17 mouse cellular contexts compared by ENCODE assay signal in the genomic region with DNA sequence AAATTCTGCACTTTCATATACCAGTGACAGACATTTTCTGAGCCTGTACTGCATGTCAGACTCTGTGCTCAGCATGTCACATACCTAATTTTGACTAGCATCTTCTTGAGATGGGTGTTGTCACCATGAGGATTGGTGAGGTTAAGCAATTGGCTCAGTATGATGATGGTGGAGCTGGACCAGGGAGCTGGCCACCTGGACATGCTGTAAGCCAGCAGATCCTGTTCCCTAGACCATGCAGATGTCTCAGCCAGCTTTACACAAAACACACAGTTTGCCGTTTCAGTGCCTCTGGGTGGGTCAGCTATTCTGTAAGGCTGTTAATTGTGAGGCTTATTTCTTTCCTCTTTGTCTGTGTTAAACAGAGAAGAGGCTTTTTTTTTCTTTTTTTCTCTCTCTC. TPM values are rescaled to one million over a fixed set of nuclear protein-coding genes. Genes with fewer than 3 reads are reported as not detected.
DNase-seq lines count a peak whose midpoint lies in the region; ATAC-seq and TF ChIP-seq lines count a peak whose summit lies in the region.
"Had no signal": no experiment of that assay in that cellular context is flagged by ENCODE, and none has a peak within 500 bp of the region (broad histone marks: within the 10 kb centered on the region; RNA-seq: fewer than 3 reads in every experiment).

No protein-coding gene starts in this region.

- WGBS in embryonic facial prominence, embryonic 13.5 days: 43% methylated on average over 1 of the region's 1 CpGs
- 57% methylated on average over 1 of the region's 1 CpGs for WGBS in embryonic facial prominence, embryonic 10.5 days
- 19% methylated on average over 1 of the region's 1 CpGs for WGBS in forebrain, embryonic 14.5 days
- WGBS in midbrain, embryonic 15.5 days: 35% methylated on average over 1 of the region's 1 CpGs

- H3K4me1 ChIP-seq in embryonic facial prominence, embryonic 13.5 days: peaks cover 25% of the 10 kb centered on the region
- peaks cover 15% of the 10 kb centered on the region for H3K4me1 ChIP-seq in embryonic facial prominence, embryonic 10.5 days
- peaks cover 19% of the 10 kb centered on the region for H3K4me1 ChIP-seq in forebrain, embryonic 14.5 days (ENCODE audit: control insufficient read depth, insufficient read depth, low read length)
- peaks cover 33% of the 10 kb centered on the region for H3K4me1 ChIP-seq in midbrain, embryonic 15.5 days

- no peaks in the 10 kb centered on the region for H3K36me3 ChIP-seq in embryonic facial prominence, embryonic 13.5 days
- H3K36me3 ChIP-seq in embryonic facial prominence, embryonic 10.5 days (replicated peaks): peaks cover 25% of the 10 kb centered on the region
- no peaks in the 10 kb centered on the region for H3K36me3 ChIP-seq in forebrain, embryonic 14.5 days (ENCODE audit: control insufficient read depth, insufficient read depth, low read length)
- H3K36me3 ChIP-seq in midbrain, embryonic 15.5 days (replicated peaks): no peaks in the 10 kb centered on the region
- H3K36me3 ChIP-seq: stomach, embryonic 15.5 days had no signal

- no peak overlapping the region for H3K27ac ChIP-seq in embryonic facial prominence, embryonic 13.5 days
- no peak overlapping the region for H3K27ac ChIP-seq in embryonic facial prominence, embryonic 10.5 days (replicated peaks)
- H3K27ac ChIP-seq in left cerebral cortex, adult 2 months: peak overlapping the region; percentile 47; the same call in 1 of the 2 replicates
- peak overlapping the region; percentile 55; the same call in 1 of the 2 replicates for H3K27ac ChIP-seq in forebrain, embryonic 14.5 days (ENCODE audit: low read depth, low read length)
- peak overlapping the region; percentile 53 for H3K27ac ChIP-seq in midbrain, embryonic 15.5 days
- H3K27ac ChIP-seq: limb, embryonic 13.5 days; liver, embryonic 15.5 days; stomach, embryonic 15.5 days had no signal

- no peak for TF ChIP-seq CTCF in left cerebral cortex, adult 2 months (IDR thresholded peaks at IDR 0.05)

- intact Hi-C loops in left cerebral cortex, adult 2 months (cut with DNase I): no loop called here
- intact Hi-C loops in left cerebral cortex, postnatal 4 days (cut with DNase I): no loop called here

- H3K9me3 ChIP-seq in embryonic facial prominence, embryonic 13.5 days: no peaks in the 10 kb centered on the region
- no peaks in the 10 kb centered on the region for H3K9me3 ChIP-seq in embryonic facial prominence, embryonic 10.5 days
- no peaks in the 10 kb centered on the region for H3K9me3 ChIP-seq in forebrain, embryonic 14.5 days (replicated peaks; ENCODE audit: control insufficient read depth, low read length)
- no peaks in the 10 kb centered on the region for H3K9me3 ChIP-seq in midbrain, embryonic 15.5 days
- H3K9me3 ChIP-seq: heart, embryonic 12.5 days; limb, embryonic 13.5 days; liver, embryonic 15.5 days; stomach, embryonic 15.5 days had no signal

- no peak for ATAC-seq in embryonic facial prominence, embryonic 13.5 days (ENCODE audit: insufficient number of reproducible peaks, insufficient read depth, low FRiP score, low TSS enrichment, low read depth)
- no peak; the same call in 1 of the 2 replicates for ATAC-seq in forebrain, embryonic 14.5 days
- no peak; the same call in 1 of the 2 replicates for ATAC-seq in midbrain, embryonic 15.5 days (replicated peaks)
- ATAC-seq: Patski had no signal

- H3K9ac ChIP-seq in embryonic facial prominence, embryonic 13.5 days: 0 out of 2 replicates have a peak overlapping the region, but pooled peaks have one; percentile 36
- H3K9ac ChIP-seq in forebrain, embryonic 14.5 days (ENCODE audit: low read length): peak overlapping the region; percentile 17; the same call in 1 of the 2 replicates
- no peak overlapping the region for H3K9ac ChIP-seq in midbrain, embryonic 15.5 days
- H3K9ac ChIP-seq: heart, embryonic 12.5 days; limb, embryonic 13.5 days; liver, embryonic 15.5 days; stomach, embryonic 15.5 days had no signal

- no peak overlapping the region for H3K4me2 ChIP-seq in embryonic facial prominence, embryonic 13.5 days
- no peak overlapping the region for H3K4me2 ChIP-seq in forebrain, embryonic 14.5 days (ENCODE audit: low read length)
- no peak overlapping the region for H3K4me2 ChIP-seq in midbrain, embryonic 15.5 days
- H3K4me2 ChIP-seq: heart, embryonic 12.5 days; limb, embryonic 13.5 days; liver, embryonic 15.5 days; stomach, embryonic 15.5 days had no signal

- no peak for DNase-seq in embryonic facial prominence, embryonic 10.5 days (ENCODE audit: low spot score)
- no peak for DNase-seq in left cerebral cortex, adult 2 months (ENCODE audit: extremely low spot score in 1 of 2, low spot score in 2 of 2)
- no peak for DNase-seq in left cerebral cortex, postnatal 4 days
- no peak for DNase-seq in forebrain, embryonic 14.5 days (ENCODE audit: low spot score)
- no peak for DNase-seq in kidney, adult 11 months
- DNase-seq in gastrocnemius, adult 8-10 months (ENCODE audit: low spot score in 2 of 2): no peak
- DNase-seq: B cell, adult 2 months; gastrocnemius, postnatal 25 days; kidney, adult 9 months; lung, postnatal 14 days had no signal

- H3K27me3 ChIP-seq in embryonic facial prominence, embryonic 13.5 days: no peaks in the 10 kb centered on the region
- no peaks in the 10 kb centered on the region for H3K27me3 ChIP-seq in embryonic facial prominence, embryonic 10.5 days (replicated peaks; ENCODE audit: low read depth, poor library complexity, severe bottlenecking)
- no peaks in the 10 kb centered on the region for H3K27me3 ChIP-seq in forebrain, embryonic 14.5 days (replicated peaks; ENCODE audit: control insufficient read depth, insufficient read depth, low read length)
- no peaks in the 10 kb centered on the region for H3K27me3 ChIP-seq in midbrain, embryonic 15.5 days (replicated peaks)
- H3K27me3 ChIP-seq: heart, embryonic 12.5 days; limb, embryonic 13.5 days; liver, embryonic 15.5 days; Patski; stomach, embryonic 15.5 days had no signal

- H3K4me3 ChIP-seq in embryonic facial prominence, embryonic 13.5 days: no peak overlapping the region
- H3K4me3 ChIP-seq in embryonic facial prominence, embryonic 10.5 days: no peak overlapping the region
- no peak overlapping the region for H3K4me3 ChIP-seq in left cerebral cortex, adult 2 months
- no peak overlapping the region for H3K4me3 ChIP-seq in forebrain, embryonic 14.5 days (ENCODE audit: low read depth, low read length)
- no peak overlapping the region for H3K4me3 ChIP-seq in midbrain, embryonic 15.5 days
- H3K4me3 ChIP-seq: heart, embryonic 12.5 days; limb, embryonic 13.5 days; liver, embryonic 15.5 days; stomach, embryonic 15.5 days had no signal

RNA-seq across cellular contexts. Expression of a gene that starts 31.2 kb away (rescaled TPM):
- polyA plus RNA-seq in embryonic facial prominence, embryonic 13.5 days (2015; fragmentation: Nextera tagmentation; extraction: Ambion mirVana): 32.8 and 34.7 TPM in 2 replicates
- polyA plus RNA-seq in embryonic facial prominence, embryonic 10.5 days (2016; fragmentation: Nextera tagmentation; extraction: Ambion mirVana): 12.8 and 14.7 TPM in 2 replicates
- 100 to 1,000 TPM; 215 to 217 TPM for total RNA-seq in left cerebral cortex, adult 2 months (2021)
- total RNA-seq in left cerebral cortex, postnatal 4 days (2021): 100 to 1,000 TPM; 182 to 201 TPM
- polyA plus RNA-seq in forebrain, embryonic 14.5 days (2014; fragmentation: Nextera tagmentation; extraction: Ambion mirVana): 21.6 and 22.4 TPM in 2 replicates
- polyA plus RNA-seq in midbrain, embryonic 15.5 days (2015; fragmentation: Nextera tagmentation; extraction: Ambion mirVana): 27.9 and 28.4 TPM in 2 replicates
- 100 to 1,000 TPM; 116 to 129 (median 124) TPM for total RNA-seq in gastrocnemius, adult 8-10 months (2022)

Comparison
In these comparisons a context has a peak if more than half of its experiments do, and no peak if none do; other contexts are left out.
1. H3K27ac ChIP-seq: peak in left cerebral cortex, adult 2 months (single experiment), forebrain, embryonic 14.5 days (single experiment) and midbrain, embryonic 15.5 days (single experiment); none in embryonic facial prominence, embryonic 13.5 days (single experiment) and embryonic facial prominence, embryonic 10.5 days (single experiment).